Mouse (Mus musculus): ENCODE measurements around the gene Umod.

DNA sequence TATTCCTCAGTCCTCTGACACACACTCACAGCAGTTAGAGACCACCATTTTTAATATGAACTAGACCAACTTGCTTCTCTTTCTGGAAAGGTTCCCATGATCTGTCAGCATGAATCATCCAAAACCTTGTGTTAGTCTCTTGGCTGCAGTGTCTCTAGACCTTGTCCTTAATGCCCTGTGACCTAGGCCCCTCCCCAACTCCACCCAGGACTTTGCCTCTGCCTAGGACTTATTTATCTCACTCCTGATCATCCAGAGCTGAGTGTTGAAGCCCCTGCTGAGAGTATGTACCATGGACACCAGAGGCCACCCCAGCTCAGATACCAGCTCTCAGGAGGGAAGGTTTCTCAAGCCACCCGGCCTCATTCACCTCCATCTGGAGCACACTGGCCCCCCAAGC lies 43.3 kb upstream of the Umod start:
- TF ChIP-seq CTCF (IDR thresholded peaks at IDR 0.05; ENCODE audit: low read depth) (no peak), EP300 (IDR thresholded peaks at IDR 0.05; ENCODE audit: low read depth) (no peak)
